Mouse (Mus musculus) CH12F3 (cell line): ENCODE results near the gene Coa5.

ENCODE experiments used
- in situ Hi-C: fragments of 300-500 bp; cut with MboI; formaldehyde crosslinking; loops from 2 replicates; pipeline ENCODE4 v1.14.3; 2020; ENCODE audit warnings: low sequenced_read_pairs

Coa5 gene

DNA sequence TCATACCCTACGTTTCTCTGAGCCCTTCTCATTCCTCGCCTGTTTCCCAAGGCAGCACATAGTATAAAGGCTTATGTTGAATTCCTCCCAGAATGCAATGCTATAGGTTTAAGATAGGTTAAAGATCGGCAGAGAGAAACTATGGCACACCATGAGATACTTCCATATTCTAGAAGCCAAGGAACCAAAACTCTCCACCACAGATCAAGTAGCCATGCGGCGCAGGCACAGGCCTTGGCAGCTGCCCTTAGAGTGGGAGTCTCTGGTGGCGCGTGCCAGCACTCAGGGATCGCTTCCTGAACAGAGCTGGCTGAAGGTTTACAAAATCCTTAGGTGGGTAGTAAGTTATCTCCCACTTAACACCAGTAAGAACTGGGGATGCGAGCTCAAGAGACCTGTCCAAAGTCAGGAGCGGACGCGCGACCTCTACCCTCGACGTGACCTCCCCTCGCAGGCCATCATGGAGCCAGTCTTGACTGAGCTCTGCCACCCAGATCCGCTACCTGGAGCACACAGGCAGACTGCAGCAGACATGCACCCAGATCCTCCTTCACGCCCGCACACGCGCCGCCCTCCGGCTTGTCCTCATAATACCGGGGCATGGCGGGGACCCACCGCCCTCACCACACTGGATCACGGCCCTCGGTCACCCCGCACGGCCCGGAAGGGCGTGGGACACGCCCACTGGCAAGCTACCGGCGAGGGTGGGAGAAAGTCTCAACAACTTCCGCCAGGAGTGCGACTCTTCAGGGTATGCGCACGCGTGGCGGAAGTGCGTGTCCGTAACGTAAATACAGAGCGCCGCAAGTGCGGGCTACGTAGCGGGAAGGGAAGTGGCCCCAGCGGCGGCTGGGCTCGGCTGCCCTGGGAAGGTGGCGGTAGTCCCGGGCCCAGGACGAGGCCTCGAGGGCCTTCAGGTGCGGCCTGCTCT lies at the start of gene Coa5, which contains the start of gene Unc50:
Gene Coa5, minus strand, starts transcription at position 738 of the 931 bp plus-strand sequence.
Gene Unc50, plus strand, starts transcription at position 774 of the 931 bp plus-strand sequence.
- in situ Hi-C loops = no loop called here

DNA sequence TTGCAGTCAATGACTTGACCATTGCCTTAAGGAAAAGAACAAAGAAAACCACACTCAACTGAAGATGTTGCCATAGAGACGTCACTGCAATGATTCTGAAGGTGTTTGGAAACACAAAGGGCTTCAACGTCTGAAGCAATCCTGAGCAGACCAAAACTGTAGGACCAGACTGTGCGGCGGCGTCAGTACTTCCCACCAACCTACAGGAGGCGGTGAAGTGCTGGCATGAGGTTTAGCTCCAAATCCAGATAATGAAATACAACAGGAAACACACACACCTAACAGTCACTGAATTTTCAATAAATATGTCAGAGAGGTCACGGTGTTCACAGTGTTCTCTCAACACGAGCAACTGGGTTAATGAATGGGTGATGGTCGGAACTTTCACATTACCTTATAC lies 49.2 kb upstream of the Coa5 start:
- in situ Hi-C loops = loop anchor here (10.0 kb wide), 1 partner anchor 156 kb away; no protein-coding TSS in a partner anchor

DNA sequence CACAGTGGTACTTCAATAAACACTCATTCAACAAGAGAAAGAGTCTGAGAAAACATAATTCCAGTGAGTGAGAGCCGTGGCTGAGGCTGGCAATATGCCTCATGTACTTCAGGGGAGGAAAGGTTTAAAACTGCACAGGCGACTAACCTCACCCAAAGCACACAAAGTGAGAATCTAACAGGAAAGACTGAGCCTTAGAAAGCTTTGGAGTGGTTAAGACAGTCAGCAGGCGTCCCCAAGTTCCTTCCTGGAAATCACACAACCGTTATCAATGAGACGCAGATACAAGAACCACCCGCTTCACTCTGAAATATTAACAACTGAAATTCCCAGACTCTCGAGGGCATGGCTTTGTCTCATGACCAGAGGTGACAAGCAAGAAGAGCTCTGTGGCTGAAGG lies 48.5 kb upstream of the Coa5 start:
- in situ Hi-C loops = loop anchor here (10.0 kb wide), 1 partner anchor 156 kb away; no protein-coding TSS in a partner anchor

DNA sequence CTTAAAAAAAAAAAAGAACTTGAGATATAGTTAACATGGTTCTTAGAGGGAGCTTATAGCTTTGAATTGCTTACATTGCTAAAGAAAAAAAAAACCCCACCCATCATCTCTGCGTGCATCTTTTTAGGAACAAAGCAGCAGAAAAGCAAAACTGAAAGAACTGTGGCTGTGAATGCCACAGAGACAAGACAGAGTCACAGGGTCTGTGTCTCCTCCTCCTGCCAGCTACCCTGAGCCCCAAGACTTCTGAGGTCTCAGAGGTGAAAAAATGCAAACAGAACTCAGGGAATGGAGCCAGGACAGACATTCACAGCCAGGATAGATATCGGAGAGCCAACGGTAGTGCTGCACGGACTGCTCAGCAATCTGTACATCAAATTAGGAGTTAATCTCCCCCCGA lies 48.0 kb upstream of the Coa5 start:
- in situ Hi-C loops = loop anchor here (10.0 kb wide), 1 partner anchor 157 kb away; no protein-coding TSS in a partner anchor

DNA sequence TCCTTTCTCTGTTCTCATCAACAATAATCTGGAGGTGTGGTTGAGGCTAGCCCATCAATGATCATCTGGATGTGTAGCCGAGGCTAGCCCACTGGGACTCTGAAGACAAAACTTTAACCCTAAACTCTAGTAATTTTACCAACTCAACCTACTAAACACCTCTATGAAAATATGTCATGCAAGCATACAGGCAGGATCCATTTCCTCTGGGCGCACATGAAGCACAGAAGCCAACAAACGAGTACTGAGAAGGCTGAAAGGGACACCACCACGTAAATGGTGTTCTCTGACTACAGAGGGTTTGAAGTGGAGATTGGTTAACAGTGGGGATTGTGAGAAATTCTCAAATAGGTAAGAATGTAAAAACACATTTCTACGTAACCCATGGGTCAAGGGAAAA lies 47.3 kb upstream of the Coa5 start:
- in situ Hi-C loops = loop anchor here (10.0 kb wide), 1 partner anchor 158 kb away; no protein-coding TSS in a partner anchor

DNA sequence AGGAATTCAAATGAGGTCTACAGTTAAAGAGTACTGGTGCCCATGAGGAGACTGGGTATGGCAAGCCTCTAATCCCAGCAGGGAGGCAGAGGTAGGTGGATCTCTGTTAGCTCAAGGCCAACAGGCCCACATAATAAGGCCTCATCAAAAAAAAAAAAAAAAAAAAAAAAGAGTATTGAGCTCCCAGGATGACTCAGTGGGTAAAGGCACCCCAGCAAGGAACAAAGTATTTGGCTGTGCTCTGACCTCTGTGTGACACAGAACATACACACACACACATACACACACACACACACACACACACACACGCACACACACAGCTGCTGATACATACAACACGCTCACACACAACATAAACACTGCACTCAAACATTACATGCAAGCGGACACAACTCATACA lies 45.4 kb upstream of the Coa5 start:
- in situ Hi-C loops = loop anchor here (10.0 kb wide), 1 partner anchor 159 kb away; no protein-coding TSS in a partner anchor

DNA sequence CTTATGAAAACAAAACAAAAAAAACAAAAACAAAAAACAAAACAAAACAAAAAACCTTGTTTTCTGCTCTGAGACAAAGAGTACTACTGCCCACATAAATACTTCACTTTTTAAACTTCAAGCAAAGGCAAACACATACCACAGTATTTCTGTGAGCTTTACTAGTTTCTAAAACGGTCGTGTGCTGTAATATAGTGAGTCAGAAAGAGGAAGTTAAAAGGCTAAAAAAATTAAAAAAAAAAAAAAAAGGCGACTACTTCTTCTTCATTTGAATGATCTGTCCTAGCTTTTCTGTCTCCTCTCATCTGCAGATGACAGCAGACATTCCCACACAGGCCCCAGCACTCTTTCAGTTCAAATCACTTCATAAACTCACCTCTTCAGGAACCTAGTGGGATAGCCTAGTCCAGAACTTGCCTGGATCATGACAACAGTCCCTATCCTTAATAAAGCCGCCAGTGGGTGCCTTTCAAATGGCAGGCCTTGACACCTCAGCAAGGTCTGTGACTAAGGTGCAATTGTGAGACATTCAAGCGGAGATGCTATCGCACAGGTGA lies 44.8 kb upstream of the Coa5 start:
- in situ Hi-C loops = loop anchor here (10.0 kb wide), 1 partner anchor 160 kb away; no protein-coding TSS in a partner anchor

DNA sequence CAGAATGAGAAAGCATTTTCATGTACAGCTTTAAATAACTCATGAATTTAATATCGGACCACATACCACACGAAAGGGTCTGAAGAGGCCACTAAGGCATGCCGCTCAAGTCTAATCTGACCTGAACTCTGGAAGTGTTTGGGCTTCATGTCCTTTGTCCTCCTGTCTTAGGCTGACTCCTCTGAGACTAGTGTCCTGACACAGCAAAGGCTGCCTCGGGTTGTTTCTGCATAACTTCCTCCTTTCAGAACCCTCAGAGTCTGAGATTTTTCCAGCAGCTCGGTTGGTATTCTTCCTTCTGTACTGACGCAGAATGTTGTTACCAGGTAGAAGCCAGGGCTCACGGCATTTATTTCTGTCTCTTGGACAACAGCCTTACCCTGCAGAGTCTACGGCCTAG lies 44.1 kb upstream of the Coa5 start:
- in situ Hi-C loops = loop anchor here (10.0 kb wide), 1 partner anchor 161 kb away; no protein-coding TSS in a partner anchor

DNA sequence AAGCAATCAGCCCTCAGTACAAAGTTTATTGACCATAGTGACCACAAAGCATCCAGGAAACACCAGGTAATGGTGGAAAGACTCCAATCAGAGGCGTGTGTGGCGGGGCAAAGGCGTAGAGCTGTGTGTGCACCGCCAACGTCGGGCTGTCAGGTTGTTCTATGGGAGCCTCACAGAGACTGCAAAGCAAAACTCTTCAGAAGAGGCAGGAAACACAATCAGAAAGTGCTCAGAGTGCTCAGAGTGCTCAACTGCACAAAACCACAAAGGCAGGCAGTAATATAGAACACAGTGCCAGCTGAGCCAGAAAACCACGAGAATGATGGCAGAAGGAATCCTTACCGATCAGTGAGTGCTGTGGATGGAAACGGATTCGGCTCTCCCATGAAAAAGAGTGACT lies 43.3 kb upstream of the Coa5 start:
- in situ Hi-C loops = loop anchor here (10.0 kb wide), 1 partner anchor 162 kb away; no protein-coding TSS in a partner anchor

DNA sequence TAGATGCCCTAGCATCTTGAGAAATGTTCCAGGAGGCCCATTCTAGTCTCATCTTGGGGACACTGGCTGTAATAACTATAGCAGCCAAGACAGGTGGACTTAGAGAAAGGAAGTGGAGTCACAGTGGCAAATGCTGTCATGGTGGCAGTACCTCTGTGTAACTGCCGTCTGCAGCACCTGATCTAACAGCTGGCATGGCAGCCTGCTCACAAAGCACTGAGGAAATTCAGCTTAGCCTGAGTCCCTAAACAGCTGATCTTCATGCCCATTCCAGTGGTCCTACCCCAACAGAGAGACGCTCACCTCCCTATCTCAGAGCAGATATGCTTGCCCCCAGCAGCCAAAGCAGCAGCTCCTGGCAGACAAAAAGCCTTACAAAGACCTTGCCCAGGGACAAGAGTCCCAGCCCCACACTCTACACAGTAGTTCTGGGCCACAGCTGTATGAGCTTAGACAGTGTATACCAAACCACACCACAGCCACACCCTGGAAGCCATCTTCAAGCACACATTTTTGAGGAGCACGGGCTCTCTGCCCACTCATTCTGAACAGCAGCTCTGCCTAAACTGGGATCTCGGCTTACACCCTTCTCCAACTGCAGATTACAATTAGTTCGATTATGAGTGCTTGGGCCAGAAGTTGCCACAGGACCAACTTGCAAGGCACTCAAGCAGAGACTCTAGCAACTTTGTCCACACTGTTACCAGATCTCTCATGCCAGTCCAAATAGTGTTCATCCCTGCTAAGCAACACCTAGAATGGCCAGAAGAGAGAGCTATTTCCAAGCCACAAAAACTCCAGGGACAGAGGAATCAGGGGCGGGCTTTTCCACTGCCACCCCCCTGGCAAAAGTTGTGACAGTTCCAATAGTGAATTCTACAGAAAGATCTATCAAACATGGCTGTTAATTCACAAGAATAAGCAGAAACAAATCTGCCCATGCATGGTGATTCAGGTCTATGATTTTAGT lies 41.6 kb upstream of the Coa5 start:
- in situ Hi-C loops = loop anchor here (10.0 kb wide), 1 partner anchor 163 kb away; no protein-coding TSS in a partner anchor

DNA sequence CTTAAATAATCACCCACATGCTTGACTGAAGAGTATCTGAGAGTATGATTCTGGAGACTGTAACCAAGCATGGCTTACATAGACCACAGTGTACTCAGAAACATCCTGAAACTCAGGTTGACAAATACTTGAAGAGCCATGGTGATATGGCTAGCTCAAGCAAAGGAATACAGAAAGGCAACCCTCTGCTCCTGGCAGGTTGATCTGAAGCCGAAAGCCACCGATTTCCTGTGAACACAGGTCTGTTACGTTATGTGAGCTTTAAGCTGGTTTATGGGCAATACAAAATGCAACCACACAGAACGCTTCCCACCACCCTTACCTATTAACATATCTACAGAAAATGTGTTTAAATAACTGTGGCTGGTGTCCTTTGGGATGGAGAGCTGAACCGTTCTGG lies 39.1 kb upstream of the Coa5 start:
- in situ Hi-C loops = no loop called here

DNA sequence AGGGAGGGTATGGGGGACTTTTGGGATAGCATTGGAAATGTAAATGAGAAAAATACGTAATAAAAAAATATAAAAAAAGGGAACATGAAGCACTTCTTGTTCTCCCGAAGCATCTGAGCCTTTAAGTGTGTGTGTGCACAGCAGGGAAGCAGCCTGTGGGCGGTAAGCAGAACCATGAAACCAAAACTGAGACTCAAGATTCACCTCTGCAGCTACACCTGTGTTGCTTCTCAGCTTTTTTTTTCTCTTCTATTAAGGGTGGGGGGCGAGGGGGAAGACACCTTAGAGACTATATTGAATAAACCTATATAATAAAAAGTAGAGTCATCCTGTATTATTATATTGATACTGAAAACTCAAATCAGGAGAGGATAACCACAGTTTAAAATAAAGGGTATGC lies 37.9 kb upstream of the Coa5 start:
- in situ Hi-C loops = no loop called here

DNA sequence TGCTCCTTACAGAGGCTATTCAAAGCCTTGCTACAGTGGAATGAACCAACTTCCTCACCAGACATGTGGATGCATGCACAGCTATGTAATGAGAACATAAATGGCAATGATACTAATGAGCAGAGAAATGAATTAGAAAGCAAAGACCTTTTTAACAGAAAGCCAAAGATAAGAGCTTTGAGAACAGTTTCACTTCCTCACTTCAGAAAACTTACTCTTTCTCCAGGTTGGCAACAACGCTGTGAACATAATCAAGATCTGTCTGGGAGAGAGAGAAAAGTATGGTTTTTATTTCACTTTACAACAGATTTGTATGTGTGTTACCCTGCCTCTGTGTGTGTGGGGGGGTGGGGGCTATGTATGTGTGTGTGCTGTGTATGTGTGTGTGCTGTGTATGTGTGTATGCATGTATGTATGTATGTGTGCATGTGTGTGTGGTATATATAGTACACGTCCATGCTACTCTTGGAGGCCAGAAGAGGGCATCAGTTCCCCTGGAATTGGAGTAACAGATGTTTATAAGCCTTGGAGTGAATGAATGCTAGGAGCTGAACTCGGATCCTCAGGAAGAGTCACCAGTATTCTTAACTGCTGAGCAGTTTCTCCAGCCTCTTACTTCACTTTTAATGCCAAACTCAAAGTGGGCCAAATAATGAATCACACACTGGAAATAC lies 36.6 kb upstream of the Coa5 start:
- in situ Hi-C loops = no loop called here

DNA sequence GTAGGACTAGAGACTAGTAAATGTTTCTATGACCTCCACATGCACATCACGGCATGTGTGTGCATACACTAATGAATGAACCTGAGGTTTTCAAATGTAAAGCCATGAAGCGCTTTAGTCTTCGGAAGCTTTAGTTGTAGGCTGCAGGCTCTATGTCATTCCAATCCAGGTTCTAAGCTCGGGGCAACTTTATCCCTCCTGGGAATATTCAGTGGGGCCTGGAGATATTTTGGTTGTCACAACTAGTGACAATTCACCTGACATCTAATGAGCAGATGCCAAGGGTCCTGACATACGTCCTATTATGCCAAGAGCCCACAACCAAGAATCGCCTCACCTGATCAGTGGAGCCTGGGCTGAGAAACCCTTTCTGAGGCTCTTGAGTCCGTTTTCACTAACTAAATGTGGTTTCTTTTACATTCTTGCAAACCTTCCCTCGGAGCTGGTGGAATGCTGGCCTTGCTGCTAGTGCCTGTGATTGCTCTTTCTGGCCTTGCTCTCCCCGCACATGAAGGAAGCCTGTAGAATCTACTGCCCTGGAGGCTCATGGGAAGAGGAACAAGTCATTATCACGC lies 35.1 kb upstream of the Coa5 start:
- in situ Hi-C loops = no loop called here

DNA sequence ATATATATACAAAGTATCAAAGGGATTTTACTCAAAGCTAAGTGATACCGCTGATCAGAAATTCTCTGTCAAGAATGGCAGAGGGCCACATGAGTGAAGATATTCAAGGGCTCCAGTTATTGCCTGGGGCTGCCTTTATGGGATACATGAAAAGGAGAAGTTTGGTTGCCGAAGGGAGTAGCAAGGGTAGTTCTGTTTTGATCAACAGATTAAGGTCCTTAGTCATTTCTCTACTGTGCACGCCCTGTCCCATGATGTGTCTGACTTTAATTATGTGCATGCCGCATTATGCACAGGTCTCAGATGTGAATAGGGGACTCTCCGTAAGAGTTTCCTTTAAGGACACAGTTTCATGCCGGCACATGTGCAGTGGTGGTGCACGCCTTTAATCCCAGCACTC lies 27.6 kb upstream of the Coa5 start:
- in situ Hi-C loops = no loop called here

DNA sequence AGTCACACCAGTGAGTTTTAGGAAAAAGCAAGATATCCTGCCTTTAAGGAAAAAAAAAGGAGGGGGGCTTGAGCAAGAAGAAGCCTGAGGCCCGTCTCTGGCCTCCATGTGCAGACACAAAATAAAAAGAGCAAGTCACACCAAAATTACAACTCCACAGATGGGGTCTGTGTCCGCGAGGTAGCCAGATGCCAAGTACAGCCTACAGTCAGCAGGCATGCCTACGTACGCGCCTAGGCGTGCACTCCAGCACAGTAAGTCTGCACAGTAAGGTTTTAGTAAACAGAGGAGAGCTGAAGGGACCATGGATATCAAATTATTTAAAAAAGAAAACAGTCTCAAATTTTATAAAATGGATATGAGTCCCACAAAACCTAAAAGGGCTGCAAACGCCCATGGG lies 21.4 kb upstream of the Coa5 start:
- in situ Hi-C loops = no loop called here

DNA sequence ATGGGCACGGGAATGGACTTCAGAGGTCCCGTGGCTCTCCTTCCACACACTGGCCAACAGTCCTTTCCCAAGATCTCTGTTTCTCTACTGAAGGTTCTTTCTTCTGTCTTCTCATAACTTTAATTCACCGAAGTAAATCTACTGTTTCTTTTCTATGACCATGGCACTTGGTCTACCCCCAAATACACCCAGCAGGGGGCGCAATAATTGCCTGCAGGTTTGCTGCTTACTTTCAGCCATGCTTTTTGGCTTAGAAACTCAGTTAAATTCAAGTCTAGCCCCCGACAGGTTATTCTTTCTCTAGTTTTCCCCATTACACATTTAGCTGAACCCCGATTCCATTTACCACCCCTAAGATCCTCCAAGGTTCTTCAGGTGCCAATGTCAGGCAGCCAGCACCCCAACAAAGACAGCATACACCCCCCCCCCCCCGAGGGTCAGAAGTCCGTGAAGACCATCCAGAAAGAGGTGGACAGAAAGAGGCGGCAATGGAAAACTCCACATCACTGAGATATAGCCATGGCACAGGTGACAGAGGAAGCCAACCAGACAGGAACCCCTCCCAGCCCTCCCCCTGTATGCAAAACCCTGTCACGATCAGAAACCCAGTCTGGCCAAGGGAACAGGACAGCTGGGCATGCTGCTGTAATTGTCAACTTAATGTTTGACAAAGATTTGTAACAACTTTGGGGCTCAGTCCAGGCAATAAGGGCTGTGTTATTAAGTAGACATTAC lies 18.6 kb upstream of the Coa5 start:
- in situ Hi-C loops = no loop called here

DNA sequence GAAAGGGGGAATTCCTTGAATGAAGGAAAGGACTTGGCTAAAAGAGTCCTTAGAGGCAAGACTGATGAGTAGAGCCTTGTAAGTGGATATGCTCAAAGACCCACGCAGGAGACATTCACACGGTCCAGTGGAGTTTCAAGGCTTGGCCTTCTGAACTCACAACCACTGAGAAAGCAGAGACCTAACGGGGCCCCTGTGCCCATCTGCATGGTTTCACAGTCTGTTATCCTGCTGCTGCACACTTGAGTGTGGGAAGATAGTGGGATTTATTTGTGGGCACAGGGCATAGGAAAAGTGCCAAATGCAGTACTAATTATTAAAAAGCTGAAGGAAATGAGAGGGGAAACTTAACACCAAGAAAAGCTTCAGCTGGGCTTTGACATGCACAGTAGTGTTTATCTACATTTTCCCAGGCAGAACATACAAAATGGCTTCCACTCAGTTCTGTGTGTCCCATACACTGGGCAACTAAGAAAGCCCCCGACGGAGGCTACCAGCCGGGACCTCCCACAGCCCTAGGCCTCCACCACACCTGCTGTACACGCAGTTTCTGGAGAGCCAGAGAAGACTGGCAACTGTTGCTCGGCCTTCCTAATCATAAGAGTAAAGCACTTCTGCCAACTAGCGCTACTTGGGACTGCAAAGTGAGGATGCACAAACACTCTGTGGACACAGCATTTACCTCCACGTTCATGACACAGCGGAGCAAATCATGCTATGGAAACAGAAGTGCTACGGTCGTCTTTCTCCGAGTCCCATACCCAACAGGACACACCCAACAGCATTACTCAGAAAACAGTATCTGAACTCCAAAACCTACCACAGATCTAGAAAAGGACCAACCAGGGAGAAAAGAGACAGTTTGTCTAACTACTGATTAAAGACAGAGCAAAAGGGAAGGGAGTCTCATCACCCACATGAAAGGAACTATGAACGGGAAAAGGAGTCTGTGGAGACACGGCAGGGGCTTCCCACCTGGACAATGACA lies 13.2 kb upstream of the Coa5 start:
- in situ Hi-C loops = no loop called here
